Mouse (Mus musculus): ENCODE results near the gene Schip1.

DNA sequence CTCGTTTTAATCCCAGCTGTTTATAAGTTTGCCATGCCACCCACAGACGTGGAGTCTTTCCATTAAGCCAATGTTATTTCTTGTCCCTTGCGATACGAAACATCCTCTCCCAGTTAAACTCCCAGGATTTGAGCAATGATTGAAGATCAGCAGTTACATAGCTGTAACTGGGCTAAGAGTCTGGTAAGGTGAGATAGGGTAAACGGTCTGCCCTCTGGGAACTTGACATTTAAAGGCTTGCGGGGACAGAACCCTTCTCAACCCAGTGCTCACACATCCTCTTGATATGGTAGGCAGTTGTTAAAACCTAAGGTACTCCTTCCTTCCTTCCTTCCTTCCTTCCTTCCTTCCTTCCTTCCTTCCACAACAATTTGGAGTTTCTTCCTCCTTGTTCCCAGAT, 431.9 kb downstream of the Schip1 start:
- TF ChIP-seq CTCF (IDR thresholded peaks at IDR 0.05; ENCODE audit: control insufficient read depth, insufficient read depth, low read length), result no peak
- TF ChIP-seq POLR2A (IDR thresholded peaks at IDR 0.05; ENCODE audit: borderline replicate concordance, control insufficient read depth, low read depth, low read length), result no peak

Data from bone marrow, adult 2 months (tissue).